Mouse (Mus musculus) heart, adult 18-20 months (tissue): ENCODE results near the gene Asb4. TPM values are rescaled to one million over a fixed set of nuclear protein-coding genes. Genes with fewer than 3 reads are reported as not detected.

Experiments used
- DNase-seq, 2 experiments: peaks; one replicate each; pipeline ENCODE4 v3.0.0; 2021 to 2022; ENCODE audit warnings: mixed read lengths in 1 of 2
- total RNA-seq, 2 experiments: library from RNA; stranded (reverse); gene quantifications; 2 replicates each; pipeline ENCODE4 v1.2.3; 2021

Asb4 gene
- total RNA-seq, 2 experiments from 2014 or later: 3.9 to 5.1 TPM

DNA sequence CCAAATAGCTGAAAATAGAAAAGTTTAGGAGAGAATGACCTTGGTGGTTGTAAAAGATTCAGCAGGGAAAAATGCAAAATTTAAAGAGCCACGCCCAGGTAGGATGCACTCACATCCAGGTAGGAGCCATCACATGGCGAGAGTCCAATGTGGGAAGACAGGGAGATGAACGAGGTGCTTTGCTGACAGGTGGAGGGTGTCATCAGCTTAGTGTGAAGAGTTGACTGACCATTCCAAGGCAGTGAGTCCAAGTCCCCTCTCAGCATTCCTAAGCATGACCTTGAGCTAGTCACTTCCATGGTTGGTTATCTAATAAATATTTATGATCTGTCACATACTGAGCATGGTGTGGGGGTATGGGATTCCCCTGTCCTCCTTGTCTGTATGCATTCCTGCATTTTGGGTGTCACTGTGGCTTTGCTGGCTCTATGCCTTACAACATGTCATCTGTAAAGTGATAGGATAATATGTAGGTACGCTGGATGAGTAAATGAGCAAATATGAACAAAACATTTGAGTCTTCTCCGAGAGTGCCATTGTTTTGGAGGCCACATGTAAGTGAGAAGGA is 61.2 kb downstream of the Asb4 start:
- DNase-seq: no peak

GRCm38 (mm10) chr6:5447013-5447412 is 63.8 kb downstream of the Asb4 start:
- no peak for DNase-seq

GRCm38 (mm10) chr6:5447546-5447945 is 64.4 kb downstream of the Asb4 start:
- DNase-seq: no peak

- no peak for DNase-seq
Observed at GRCm38 (mm10) chr6:5448396-5448795, 65.2 kb downstream of the Asb4 start.

DNA sequence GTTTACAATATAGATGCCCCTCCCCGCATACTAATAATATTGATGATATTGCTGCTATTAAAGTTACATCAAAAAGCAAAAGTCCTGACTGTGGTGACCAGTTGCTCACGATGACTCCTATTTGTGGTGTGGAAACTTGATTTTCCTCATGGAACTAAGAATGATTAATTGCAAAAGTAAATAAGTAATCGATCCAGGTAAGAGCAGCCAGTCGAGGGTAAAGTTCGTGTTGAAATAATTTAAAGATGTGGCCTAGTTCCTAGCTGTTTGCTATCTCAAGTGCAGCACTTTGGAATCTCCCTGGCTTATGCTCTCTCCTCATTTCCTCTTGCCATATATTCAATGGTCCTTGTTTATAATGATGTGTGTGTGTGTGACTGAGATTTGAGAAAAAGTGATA is 66.7 kb downstream of the Asb4 start:
- DNase-seq: no peak

GRCm38 (mm10) chr6:5455836-5456235 is 72.7 kb downstream of the Asb4 start:
- no peak for DNase-seq

- DNase-seq: no peak
Observed at GRCm38 (mm10) chr6:5470480-5471318, 87.5 kb downstream of the Asb4 start.

DNA sequence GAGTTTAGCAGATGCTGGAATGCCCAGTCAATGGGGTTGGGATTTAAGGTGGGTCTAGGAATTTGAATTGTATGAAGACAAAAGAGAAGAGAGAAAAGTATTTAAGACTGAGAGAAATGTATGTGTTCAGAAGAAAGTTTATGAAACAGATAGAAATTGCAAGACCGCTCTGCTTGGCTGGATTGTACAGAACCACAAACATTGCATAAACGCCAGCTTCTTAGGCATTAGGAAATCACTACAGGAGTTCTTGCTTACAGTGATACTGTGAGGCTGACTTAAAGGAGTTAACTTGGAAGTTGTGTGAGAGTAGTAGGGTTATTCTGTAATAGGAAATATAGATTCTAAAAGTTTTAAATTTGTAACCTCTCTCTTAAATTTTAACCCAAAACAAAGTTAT is 89.5 kb downstream of the Asb4 start:
- no peak for DNase-seq

- no peak for DNase-seq
Observed at GRCm38 (mm10) chr6:5474021-5474420, 90.8 kb downstream of the Asb4 start.

DNA sequence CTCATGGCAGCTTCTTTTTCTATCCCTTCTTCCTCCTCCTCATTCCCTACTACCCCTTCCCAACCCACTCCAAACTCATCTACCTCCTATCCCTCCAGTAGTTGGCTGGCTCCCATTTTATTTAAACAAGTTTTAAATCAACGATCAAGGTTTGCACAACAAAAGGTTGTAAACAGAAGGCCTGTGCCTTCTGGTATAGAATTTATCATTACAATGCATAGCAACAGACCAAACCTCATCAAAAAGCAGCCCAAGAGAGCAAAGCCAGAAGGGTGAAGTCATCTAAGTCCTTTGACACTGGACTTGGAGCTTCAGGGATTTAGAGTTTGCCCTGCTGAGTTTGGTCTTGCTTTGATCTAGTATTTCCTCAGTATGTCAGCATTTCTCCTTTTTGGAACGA is 97.9 kb downstream of the Asb4 start:
- no peak for DNase-seq

- no peak for DNase-seq
Observed at GRCm38 (mm10) chr6:5482270-5482783, 99.1 kb downstream of the Asb4 start.

Other genes with a start within 250 kb of the Asb4 start
- gene Pon1, start 189.4 kb upstream of the Asb4 start, total RNA-seq: 1 to 10 TPM in 1 of 2 experiments, under 1 TPM in 1; 0.30 to 1.4 TPM
- 10 to 100 TPM; 20.6 to 29.0 TPM for gene Pon3, start 127.1 kb upstream of the Asb4 start, total RNA-seq
- 10 to 100 TPM; 16.7 to 17.6 TPM for gene Pon2, start 84.9 kb upstream of the Asb4 start, total RNA-seq
- 1,000 to 10,000 TPM in 1 of 2 experiments, 100 to 1,000 TPM in 1; 411 to 1,240 TPM for gene Pdk4, start 112.9 kb downstream of the Asb4 start, total RNA-seq